Mouse (Mus musculus): ENCODE measurements around the gene Ctnna3.

- TF ChIP-seq GATA1 (IDR thresholded peaks at IDR 0.05; ENCODE audit: borderline replicate concordance, low read length): no peak
- TF ChIP-seq GATA2 (IDR thresholded peaks at IDR 0.05; ENCODE audit: borderline replicate concordance, low read depth, low read length): no peak
- TF ChIP-seq CTCF (IDR thresholded peaks at IDR 0.05; ENCODE audit: low read depth, low read length): no peak
These were observed 548.6 kb downstream of the Ctnna3 start for GRCm38 (mm10) chr10:63978535-63978934.

Data from G1E (cell line).